Mouse (Mus musculus) small intestine, adult 2 months (tissue): ENCODE measurements around the gene Lmo4.

Experiments used
- CTCF ChIP-seq: fragments of 200-500 bp; IDR thresholded peaks from 2 replicates; pipeline ENCODE4 v1.5.1; 2012; ENCODE audit warnings: low read depth, mild to moderate bottlenecking, control low read depth, inconsistent platforms, low read length, moderate library complexity, mixed read lengths; ENCODE audit not compliant: insufficient replicate concordance, insufficient read length; ENCODE audit errors: extremely low read depth
- POLR2A ChIP-seq: fragments of 200-500 bp; IDR thresholded peaks from 2 replicates; pipeline ENCODE4 v1.6.1; 2012; ENCODE audit warnings: low read depth, mild to moderate bottlenecking, control low read depth, inconsistent platforms, low read length, moderate library complexity

- TF ChIP-seq POLR2A (no peak), CTCF (no peak)
Observed at GRCm38 (mm10) chr3:144148234-144148633, 56.8 kb downstream of the Lmo4 start.
